Mouse (Mus musculus) G1E (cell line): Measurements from ENCODE around the gene Tcf7l1. TPM values are rescaled to one million over a fixed set of nuclear protein-coding genes. Genes with fewer than 3 reads are reported as not detected.

Source experiments
- ATAC-seq: 2 replicates; pipeline ENCODE4 v1.8.0; 2016; ENCODE audit warnings: mild to moderate bottlenecking; ENCODE audit not compliant: insufficient number of reproducible peaks, poor library complexity, low FRiP score, severe bottlenecking; ENCODE audit errors: extremely low read depth
- DNase-seq: peaks from one replicate; pipeline ENCODE4 v3.0.0; 2012; ENCODE audit warnings: low spot score
- H3K27me3 ChIP-seq: 2 replicates; pipeline ENCODE4 v1.6.1; 2012; ENCODE audit warnings: mild to moderate bottlenecking, low read length, inconsistent platforms; ENCODE audit not compliant: insufficient read depth
- H3K36me3 ChIP-seq: replicated peaks from 2 replicates; pipeline ENCODE3; 2012; ENCODE audit warnings: mild to moderate bottlenecking, inconsistent platforms
- H3K4me1 ChIP-seq: 2 replicates; pipeline ENCODE4 v1.6.1; 2012; ENCODE audit warnings: low read depth, low read length, inconsistent platforms, mixed read lengths; ENCODE audit not compliant: insufficient read depth
- H3K4me3 ChIP-seq: 2 replicates; pipeline ENCODE4 v1.5.1; 2012; ENCODE audit warnings: low read depth, mild to moderate bottlenecking, inconsistent platforms, low read length, moderate library complexity, mixed read lengths
- H3K9me3 ChIP-seq: replicated peaks from 2 replicates; pipeline ENCODE4 v1.6.1; 2012; ENCODE audit warnings: inconsistent platforms
- CTCF ChIP-seq: IDR thresholded peaks from 2 replicates; pipeline ENCODE4 v1.5.1; 2012; ENCODE audit warnings: low read depth, low read length, inconsistent platforms, mixed read lengths
- GATA1 ChIP-seq: IDR thresholded peaks from 2 replicates; pipeline ENCODE4 v1.6.1; 2012; ENCODE audit warnings: borderline replicate concordance, low read length, inconsistent platforms, mixed read lengths
- GATA2 ChIP-seq: IDR thresholded peaks from 2 replicates; pipeline ENCODE4 v1.6.1; 2012; ENCODE audit warnings: low read depth, low read length, inconsistent platforms, borderline replicate concordance
- POLR2AphosphoS5 ChIP-seq: IDR thresholded peaks from 2 replicates; pipeline ENCODE4 v1.6.1; 2012; ENCODE audit warnings: low read depth, low read length, inconsistent platforms; ENCODE audit not compliant: insufficient replicate concordance
- TAL1 ChIP-seq: conservative IDR thresholded peaks from 2 replicates; pipeline ENCODE4 v1.6.1; 2012; ENCODE audit warnings: low read depth, low read length, inconsistent platforms, mixed read lengths
- polyA plus RNA-seq: library from polyadenylated mRNA; stranded (reverse); fragments of >175 nt; gene quantifications from 2 replicates; pipeline ENCODE4 v1.2.3, GENCODE M21; 2012
- total RNA-seq, 2 experiments: library from RNA; stranded (forward) in 1 of 2; stranded (reverse) in 1 of 2; fragments of 200-1000 nt in 1 of 2; fragments of >200 nt in 1 of 2; fragmentation: Nextera tagmentation in 1 of 2; gene quantifications; 2 replicates each; pipeline ENCODE4 v1.2.3; 2014 to 2017

Gene Tcf7l1
- total and polyA plus RNA-seq, 3 experiments = 0.38 TPM; not detected in 2

GRCm38 (mm10) chr6:72678631-72679030 lies 110.4 kb downstream of the Tcf7l1 start:
- peaks cover 16% of the 10 kb centered on the region for H3K27me3 ChIP-seq
- ATAC-seq (no peak), DNase-seq (no peak)
- H3K4me1 ChIP-seq = no peaks in the 10 kb centered on the region
- no peaks in the 10 kb centered on the region for H3K9me3 ChIP-seq
- TF ChIP-seq CTCF = no peak
- TF ChIP-seq GATA2 = no peak
- TF ChIP-seq TAL1 = no peak
- no peak for TF ChIP-seq POLR2AphosphoS5
- no peak for TF ChIP-seq GATA1
- H3K4me3 ChIP-seq = no peak overlapping the region
- H3K36me3 ChIP-seq = no peaks in the 10 kb centered on the region

GRCm38 (mm10) chr6:72677510-72678220 lies 111.4 kb downstream of the Tcf7l1 start:
- Histone ChIP-seq H3K36me3 (no peaks in the 10 kb centered on the region), H3K9me3 (no peaks in the 10 kb centered on the region), H3K27me3 (peaks cover 20% of the 10 kb centered on the region), H3K4me1 (no peaks in the 10 kb centered on the region), H3K4me3 (no peak overlapping the region)
- DNase-seq (no peak), ATAC-seq (no peak)
- TF ChIP-seq GATA2 (no peak), POLR2AphosphoS5 (no peak), TAL1 (no peak), GATA1 (no peak), CTCF (no peak)

- no peak for ATAC-seq
- TF ChIP-seq GATA2 (no peak), POLR2AphosphoS5 (no peak), CTCF (no peak), GATA1 (no peak), TAL1 (no peak)
- no peaks in the 10 kb centered on the region for H3K4me1 ChIP-seq
Measured at GRCm38 (mm10) chr6:72677079-72677478, 112.0 kb downstream of the Tcf7l1 start.

GRCm38 (mm10) chr6:72676376-72676775 lies 112.7 kb downstream of the Tcf7l1 start:
- Histone ChIP-seq H3K9me3 (no peaks in the 10 kb centered on the region), H3K36me3 (no peaks in the 10 kb centered on the region), H3K4me3 (no peak overlapping the region), H3K4me1 (no peaks in the 10 kb centered on the region), H3K27me3 (peaks cover 23% of the 10 kb centered on the region)
- TF ChIP-seq GATA1 (no peak), CTCF (no peak), GATA2 (no peak), POLR2AphosphoS5 (no peak), TAL1 (no peak)
- DNase-seq (no peak), ATAC-seq (no peak)

More at GRCm38 (mm10) chr6:72677079-72677478, 112.0 kb downstream of the Tcf7l1 start:
- DNase-seq = no peak
- Histone ChIP-seq H3K27me3 (peaks cover 23% of the 10 kb centered on the region), H3K9me3 (no peaks in the 10 kb centered on the region), H3K4me3 (no peak overlapping the region), H3K36me3 (no peaks in the 10 kb centered on the region)

GRCm38 (mm10) chr6:72673751-72674150 lies 115.3 kb downstream of the Tcf7l1 start:
- H3K4me1 ChIP-seq = no peaks in the 10 kb centered on the region
- no peaks in the 10 kb centered on the region for H3K36me3 ChIP-seq
- H3K4me3 ChIP-seq = no peak overlapping the region
- H3K9me3 ChIP-seq = no peaks in the 10 kb centered on the region
- peaks cover 20% of the 10 kb centered on the region for H3K27me3 ChIP-seq
- TF ChIP-seq POLR2AphosphoS5 (no peak), GATA1 (no peak), CTCF (no peak), GATA2 (no peak), TAL1 (no peak)
- no peak for ATAC-seq
- DNase-seq = no peak

GRCm38 (mm10) chr6:72671129-72671528 lies 117.9 kb downstream of the Tcf7l1 start:
- DNase-seq = no peak
- no peaks in the 10 kb centered on the region for H3K4me1 ChIP-seq
- no peaks in the 10 kb centered on the region for H3K36me3 ChIP-seq
- no peaks in the 10 kb centered on the region for H3K9me3 ChIP-seq
- ATAC-seq = no peak
- TF ChIP-seq TAL1 (no peak), GATA2 (no peak), CTCF (no peak), GATA1 (no peak), POLR2AphosphoS5 (no peak)
- peaks cover 7% of the 10 kb centered on the region for H3K27me3 ChIP-seq
- H3K4me3 ChIP-seq = no peak overlapping the region
